Mouse (Mus musculus) intestine, postnatal 0 days (tissue): ENCODE data around the gene Lgr5. TPM values are rescaled to one million over a fixed set of nuclear protein-coding genes. Genes with fewer than 3 reads are reported as not detected.

Experiments
- ATAC-seq: fragments of 200-750 bp; cut with Nextera tagmentation; 2 replicates; pipeline ENCODE4 v1.8.0; 2017; ENCODE audit warnings: mild to moderate bottlenecking, moderate TSS enrichment, moderate library complexity
- H3K27ac ChIP-seq: fragments of 300-500 bp; sonication (generic); 2 replicates; pipeline ENCODE4 v1.5.1; 2014; ENCODE audit warnings: mild to moderate bottlenecking, low read depth, low read length, moderate library complexity
- H3K27me3 ChIP-seq: fragments of 300-500 bp; sonication (generic); replicated peaks from 2 replicates; pipeline ENCODE4 v1.6.1; 2014; ENCODE audit warnings: low read length, mixed read lengths; ENCODE audit not compliant: control insufficient read depth, insufficient read depth
- H3K36me3 ChIP-seq: fragments of 300-500 bp; sonication (generic); 2 replicates; pipeline ENCODE4 v1.6.1; 2014; ENCODE audit warnings: mild to moderate bottlenecking, moderate library complexity; ENCODE audit not compliant: control insufficient read depth, insufficient read depth
- H3K4me1 ChIP-seq: fragments of 300-500 bp; sonication (generic); replicated peaks from 2 replicates; pipeline ENCODE4 v1.6.1; 2014; ENCODE audit warnings: antibody characterized with exemption, low read length, mixed read lengths; ENCODE audit not compliant: control insufficient read depth, insufficient read depth
- H3K4me2 ChIP-seq: fragments of 300-500 bp; sonication (generic); replicated peaks from 2 replicates; pipeline ENCODE4 v1.6.1; 2014; ENCODE audit warnings: low read depth, mild to moderate bottlenecking, moderate library complexity
- H3K4me3 ChIP-seq: fragments of 300-500 bp; sonication (generic); 2 replicates; pipeline ENCODE4 v1.5.1; 2014; ENCODE audit warnings: low read depth, low read length
- H3K9ac ChIP-seq: fragments of 300-500 bp; sonication (generic); 2 replicates; pipeline ENCODE4 v1.6.1; 2014; ENCODE audit warnings: mild to moderate bottlenecking, low read depth, low read length
- H3K9me3 ChIP-seq: fragments of 300-500 bp; sonication (generic); 2 replicates; pipeline ENCODE4 v1.6.1; 2016; ENCODE audit warnings: mixed run types; ENCODE audit not compliant: control insufficient read depth
- CTCF ChIP-seq: sonication (generic); IDR thresholded peaks from 2 replicates; pipeline ENCODE4 v1.5.1; 2016; ENCODE audit warnings: low read depth, mild to moderate bottlenecking, control low read depth, antibody characterized with exemption, moderate library complexity
- WGBS: fragments of 180-500 bp; shearing (Covaris S2); extraction: QIAGEN DNeasy Blood & Tissue Kit; methylation state at CpG from one replicate; pipeline ENCODE4 v1.1.7; 2014; 5-methylcytosine and 5-hydroxymethylcytosine counted together
- polyA plus RNA-seq: library from polyadenylated mRNA; unstranded; fragments of >200 nt; fragmentation: Nextera tagmentation; extraction: Ambion mirVana; gene quantifications from 2 replicates; pipeline ENCODE4 v1.2.1, GENCODE M21; 2015

The Lgr5 gene
- polyA plus RNA-seq, 1 experiment from 2014 or later = 2.5 TPM

DNA sequence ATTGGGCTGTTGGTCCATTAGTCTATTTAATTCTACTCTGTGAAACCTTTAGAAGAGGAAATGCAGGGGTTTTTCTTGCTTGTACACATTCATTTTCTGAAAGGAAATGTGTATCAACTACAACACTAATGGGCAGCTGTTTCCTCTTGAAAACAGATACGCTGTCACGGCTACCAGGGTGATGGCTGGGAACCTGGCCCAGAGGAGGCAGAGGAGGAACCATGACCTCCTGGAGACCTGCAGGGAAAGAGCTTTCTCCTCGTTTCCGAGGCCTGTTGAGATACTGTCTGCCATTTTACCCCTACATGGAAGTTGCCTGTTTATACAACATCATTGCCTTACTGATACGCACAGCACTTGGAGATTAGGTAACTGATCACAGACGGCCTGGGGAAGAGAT is 121.8 kb downstream of the Lgr5 start:
- Histone ChIP-seq H3K4me1 (no peaks in the 10 kb centered on the region), H3K27ac (no peak overlapping the region), H3K27me3 (no peaks in the 10 kb centered on the region), H3K4me2 (no peak overlapping the region), H3K9me3 (no peaks in the 10 kb centered on the region), H3K9ac (no peak overlapping the region), H3K4me3 (no peak overlapping the region), H3K36me3 (no peaks in the 10 kb centered on the region)
- no peak for ATAC-seq
- 56% methylated on average over 6 of the region's 6 CpGs for WGBS
- no peak for TF ChIP-seq CTCF

DNA sequence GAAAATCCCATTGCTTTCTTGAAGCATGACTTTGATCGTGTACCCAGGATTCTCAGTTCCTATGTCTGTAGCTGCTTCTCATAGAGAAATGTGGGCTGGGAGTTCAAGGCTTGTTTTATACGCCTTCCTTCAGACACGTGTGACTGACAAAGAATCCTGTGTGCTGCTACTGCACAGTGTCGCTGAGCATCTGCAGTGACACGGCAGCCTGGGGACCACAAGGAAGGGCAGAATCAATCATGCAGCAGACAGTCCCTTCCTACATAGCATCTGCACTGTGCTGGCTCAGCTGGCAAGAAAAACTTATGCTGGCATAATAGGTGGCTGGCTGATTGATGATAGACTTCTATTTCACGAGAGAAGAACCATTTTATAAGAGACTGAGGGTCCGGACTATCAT is 122.5 kb downstream of the Lgr5 start:
- Histone ChIP-seq H3K36me3 (no peaks in the 10 kb centered on the region), H3K9me3 (no peaks in the 10 kb centered on the region), H3K27ac (no peak overlapping the region), H3K9ac (no peak overlapping the region), H3K4me3 (no peak overlapping the region), H3K4me1 (no peaks in the 10 kb centered on the region), H3K4me2 (no peak overlapping the region), H3K27me3 (no peaks in the 10 kb centered on the region)
- ATAC-seq = no peak
- WGBS = 74% methylated on average over 7 of the region's 7 CpGs
- TF ChIP-seq CTCF = no peak

DNA sequence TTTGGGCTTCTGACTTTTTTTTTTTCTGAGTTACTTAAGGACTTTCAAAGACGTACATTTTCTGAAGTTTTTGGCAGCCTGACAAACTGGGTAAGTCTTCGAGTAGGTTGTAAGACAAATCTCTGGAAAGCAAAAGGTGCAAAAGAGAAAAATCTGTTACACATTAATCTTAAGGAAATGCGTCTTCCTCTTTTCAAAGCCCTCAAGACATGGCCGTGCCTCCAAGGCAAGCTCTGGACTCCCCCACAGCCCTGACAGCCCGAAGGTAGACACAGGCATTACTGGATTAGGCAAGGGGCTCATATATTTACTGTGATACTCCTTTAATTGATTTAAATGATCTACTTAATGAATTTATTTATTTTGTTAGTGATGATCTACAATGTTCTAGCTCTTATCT is 124.9 kb downstream of the Lgr5 start:
- no peak for TF ChIP-seq CTCF
- ATAC-seq = no peak
- no peak overlapping the region for H3K4me3 ChIP-seq
- H3K9ac ChIP-seq = no peak overlapping the region
- H3K27ac ChIP-seq = no peak overlapping the region
- H3K9me3 ChIP-seq = no peaks in the 10 kb centered on the region
- 64% methylated on average over 5 of the region's 5 CpGs for WGBS
- H3K4me2 ChIP-seq = no peak overlapping the region
- no peaks in the 10 kb centered on the region for H3K27me3 ChIP-seq
- no peaks in the 10 kb centered on the region for H3K4me1 ChIP-seq
- no peaks in the 10 kb centered on the region for H3K36me3 ChIP-seq

DNA sequence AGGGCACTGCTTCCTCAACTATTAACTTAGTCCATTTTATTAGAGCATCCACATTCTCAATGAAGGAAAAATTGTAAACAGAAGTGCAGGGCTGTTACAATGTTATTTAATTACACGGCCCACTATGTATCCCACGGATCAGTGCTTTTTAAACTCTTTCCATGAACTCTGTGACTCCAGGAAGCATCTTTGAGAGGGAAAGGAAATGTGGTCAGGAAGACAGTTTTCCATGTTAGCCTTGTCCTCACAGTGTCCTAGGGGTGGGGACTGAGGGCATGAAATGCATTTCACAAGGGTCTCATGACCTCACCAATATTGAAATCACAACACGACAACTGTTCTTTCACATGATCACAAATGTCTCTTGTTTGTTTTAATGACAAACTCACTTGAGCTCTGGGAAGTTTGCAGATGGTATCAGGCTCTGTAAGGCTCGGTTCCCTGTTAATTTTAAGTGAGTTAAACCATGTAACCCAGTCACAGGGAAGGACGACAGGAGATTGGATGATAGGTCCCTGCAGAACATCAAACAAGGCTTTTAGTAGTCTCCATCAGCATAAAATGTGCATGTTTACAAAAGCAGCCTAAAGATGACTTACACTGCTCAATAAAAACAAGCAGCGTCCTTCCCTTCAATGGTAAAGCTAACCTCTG is 130.1 kb downstream of the Lgr5 start:
- Histone ChIP-seq H3K4me1 (no peaks in the 10 kb centered on the region), H3K9me3 (no peaks in the 10 kb centered on the region), H3K4me2 (no peak overlapping the region), H3K27ac (no peak overlapping the region), H3K36me3 (no peaks in the 10 kb centered on the region), H3K4me3 (no peak overlapping the region), H3K9ac (no peak overlapping the region), H3K27me3 (no peaks in the 10 kb centered on the region)
- no peak for ATAC-seq
- WGBS = 41% methylated on average over 6 of the region's 6 CpGs
- no peak for TF ChIP-seq CTCF

DNA sequence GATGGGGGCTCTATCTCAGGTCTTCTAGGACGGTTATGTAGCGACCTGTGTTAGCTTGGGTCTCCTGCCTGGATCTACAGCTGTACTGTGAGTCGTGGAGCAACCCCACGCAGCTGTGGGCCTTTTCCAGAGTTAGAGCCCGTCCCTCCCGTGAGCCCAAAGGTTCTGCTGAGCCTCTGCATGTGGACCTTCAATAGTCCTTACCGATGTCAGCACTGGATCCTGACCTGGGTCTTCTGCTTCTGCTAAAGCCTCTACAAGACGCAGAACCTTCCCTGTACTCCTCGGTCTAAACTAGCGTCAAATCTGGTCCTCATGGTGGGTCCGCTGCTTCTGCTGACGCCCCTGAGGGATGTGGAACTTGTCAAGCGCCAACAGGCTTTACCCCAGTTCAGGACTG is 139.0 kb downstream of the Lgr5 start:
- H3K9ac ChIP-seq = no peak overlapping the region
- H3K4me3 ChIP-seq = no peak overlapping the region

DNA sequence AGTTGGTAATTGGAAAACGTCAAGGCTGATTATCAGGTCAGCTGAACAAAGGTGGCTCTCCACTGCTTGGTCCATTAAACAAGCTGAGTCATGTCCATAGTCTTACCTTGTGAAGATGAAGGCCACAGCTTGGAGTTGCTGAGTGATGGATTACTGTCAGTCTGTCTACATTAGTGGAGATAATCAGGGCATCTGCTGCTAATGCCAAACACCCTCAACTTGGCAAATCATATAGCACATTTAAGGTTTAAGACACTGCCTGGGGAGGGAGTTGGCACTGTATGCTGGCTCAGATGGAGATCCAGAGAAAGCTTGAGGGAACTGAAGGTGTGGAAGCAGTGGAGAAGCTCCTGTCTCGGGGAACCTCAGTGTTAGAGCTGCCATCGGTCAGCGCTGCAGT is 150.3 kb downstream of the Lgr5 start:
- H3K4me2 ChIP-seq = no peak overlapping the region
- no peak overlapping the region for H3K4me3 ChIP-seq
- peaks cover 15% of the 10 kb centered on the region for H3K36me3 ChIP-seq
- no peak for ATAC-seq
- no peaks in the 10 kb centered on the region for H3K27me3 ChIP-seq
- no peaks in the 10 kb centered on the region for H3K4me1 ChIP-seq
- 83% methylated on average over 4 of the region's 4 CpGs for WGBS
- H3K9me3 ChIP-seq = no peaks in the 10 kb centered on the region
- no peak for TF ChIP-seq CTCF
- H3K9ac ChIP-seq = no peak overlapping the region
- H3K27ac ChIP-seq = no peak overlapping the region

More for the DNA sequence above, 139.0 kb downstream of the Lgr5 start:
- Histone ChIP-seq H3K4me1 (no peaks in the 10 kb centered on the region), H3K4me2 (no peak overlapping the region), H3K36me3 (no peaks in the 10 kb centered on the region), H3K9me3 (no peaks in the 10 kb centered on the region), H3K27ac (no peak overlapping the region), H3K27me3 (no peaks in the 10 kb centered on the region)
- no peak for ATAC-seq
- no peak for TF ChIP-seq CTCF
- WGBS = 89% methylated on average over 13 of the region's 13 CpGs

DNA sequence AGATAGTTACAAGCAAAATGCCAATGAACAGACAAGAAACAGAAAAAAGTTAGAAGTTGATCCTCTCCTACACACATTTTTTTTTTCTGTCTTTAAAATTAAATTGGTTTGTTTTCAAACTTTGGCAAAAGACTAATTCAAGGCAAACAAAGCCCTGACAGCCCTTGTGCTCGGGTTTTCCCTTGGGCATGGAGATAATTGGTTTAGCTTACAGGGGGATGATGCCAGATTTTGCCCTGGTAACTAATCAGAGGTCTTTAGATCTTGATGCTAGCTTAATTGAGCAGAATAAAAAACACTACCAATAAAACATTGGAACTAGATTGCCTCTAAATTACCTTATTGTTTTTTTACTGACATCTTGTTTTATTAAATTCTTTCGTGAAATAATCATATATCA is 162.2 kb downstream of the Lgr5 start:
- Histone ChIP-seq H3K4me2 (no peak overlapping the region), H3K9me3 (no peaks in the 10 kb centered on the region), H3K4me3 (no peak overlapping the region), H3K27ac (no peak overlapping the region), H3K27me3 (no peaks in the 10 kb centered on the region), H3K9ac (no peak overlapping the region), H3K36me3 (peaks cover 73% of the 10 kb centered on the region), H3K4me1 (no peaks in the 10 kb centered on the region)
- 84% methylated on average over 2 of the region's 2 CpGs for WGBS
- TF ChIP-seq CTCF = no peak
- no peak for ATAC-seq
